Mouse (Mus musculus) MN1 (cell line): ENCODE data around the gene Dcaf15.

Experiments
- DNase-seq: peaks from one replicate; pipeline ENCODE4 v3.0.0-alpha.2; 2016; ENCODE audit warnings: low spot score

Dcaf15 gene

DNA sequence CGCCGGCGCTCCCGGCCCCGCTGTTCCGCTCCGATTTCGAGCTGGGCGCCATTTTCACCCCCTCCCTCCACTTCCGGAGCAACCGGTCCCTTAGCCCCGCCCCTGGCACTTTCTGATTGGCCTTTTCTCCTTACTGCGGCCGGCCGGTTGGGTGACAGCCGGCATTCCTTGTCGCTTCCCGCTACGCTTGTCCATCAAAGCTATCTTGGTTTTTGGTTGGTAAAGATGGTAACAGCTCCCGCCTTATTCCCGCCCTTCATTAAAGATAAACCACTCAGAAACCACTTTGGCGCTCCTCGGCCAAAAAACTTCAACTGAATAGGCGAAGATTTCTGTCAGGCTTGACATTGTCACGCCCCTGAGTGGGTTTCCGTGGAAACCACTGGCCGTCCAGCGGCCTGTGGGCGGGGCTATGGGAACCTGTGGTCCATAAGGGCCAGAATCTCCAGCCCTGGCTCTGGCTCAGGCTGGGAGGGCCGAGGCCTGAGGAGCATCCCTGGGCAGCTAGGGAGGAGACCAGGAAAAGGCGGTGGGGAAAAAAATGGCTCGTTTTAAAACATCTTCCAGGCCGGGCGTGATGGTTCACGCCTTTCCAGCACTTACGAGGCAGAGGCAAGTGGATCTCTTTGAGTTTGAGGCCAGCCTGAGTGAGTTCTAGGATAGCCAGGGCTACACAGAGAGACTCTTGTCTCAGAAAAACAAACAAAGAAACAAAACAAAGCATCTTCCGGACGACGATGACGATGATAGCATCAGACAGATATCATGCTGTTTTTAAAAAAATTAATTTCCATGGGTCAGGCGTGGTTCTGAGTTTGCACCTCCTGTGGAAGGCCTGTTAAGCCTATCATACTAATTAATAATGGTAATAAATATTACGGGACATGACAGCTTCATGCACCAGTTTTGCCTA is at the start of gene Dcaf15:
Dcaf15 (minus strand) TSS at position 72 of the 913 bp plus-strand sequence.
- peak; percentile 100 for DNase-seq

DNA sequence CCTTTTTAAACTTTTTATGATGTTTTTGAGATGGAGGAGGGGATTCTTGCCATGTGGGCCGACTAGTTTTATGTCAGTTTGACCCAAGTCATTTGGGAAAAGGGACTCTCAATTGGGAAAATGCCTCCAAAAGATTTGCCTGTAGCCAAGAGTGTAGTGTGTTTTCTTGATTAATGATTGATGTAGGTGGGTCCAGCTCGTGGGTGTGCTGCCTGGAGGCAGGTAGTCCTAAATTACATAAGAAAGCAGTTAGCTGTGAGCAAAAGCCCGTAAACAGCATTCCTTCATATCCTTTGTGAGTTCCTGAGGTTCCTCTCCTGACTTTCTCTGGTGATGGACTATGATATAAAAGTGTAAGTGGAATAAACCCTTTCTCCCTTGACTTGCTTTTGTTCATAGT is 44.6 kb upstream of the Dcaf15 start:
- no peak for DNase-seq

GRCm38 (mm10) chr8:84148531-84148850 is 43.9 kb upstream of the Dcaf15 start:
- no peak for DNase-seq

GRCm38 (mm10) chr8:84147769-84148530 is 43.4 kb upstream of the Dcaf15 start, which contains the start of the genes Cc2d1a and 4930432K21Rik:
TSS of gene Cc2d1a (minus strand) at chr8:84147936.
TSS of gene 4930432K21Rik (plus strand) at chr8:84148025.
- DNase-seq, result no peak

GRCm38 (mm10) chr8:84147324-84147766 is 42.8 kb upstream of the Dcaf15 start:
- DNase-seq, result no peak

DNA sequence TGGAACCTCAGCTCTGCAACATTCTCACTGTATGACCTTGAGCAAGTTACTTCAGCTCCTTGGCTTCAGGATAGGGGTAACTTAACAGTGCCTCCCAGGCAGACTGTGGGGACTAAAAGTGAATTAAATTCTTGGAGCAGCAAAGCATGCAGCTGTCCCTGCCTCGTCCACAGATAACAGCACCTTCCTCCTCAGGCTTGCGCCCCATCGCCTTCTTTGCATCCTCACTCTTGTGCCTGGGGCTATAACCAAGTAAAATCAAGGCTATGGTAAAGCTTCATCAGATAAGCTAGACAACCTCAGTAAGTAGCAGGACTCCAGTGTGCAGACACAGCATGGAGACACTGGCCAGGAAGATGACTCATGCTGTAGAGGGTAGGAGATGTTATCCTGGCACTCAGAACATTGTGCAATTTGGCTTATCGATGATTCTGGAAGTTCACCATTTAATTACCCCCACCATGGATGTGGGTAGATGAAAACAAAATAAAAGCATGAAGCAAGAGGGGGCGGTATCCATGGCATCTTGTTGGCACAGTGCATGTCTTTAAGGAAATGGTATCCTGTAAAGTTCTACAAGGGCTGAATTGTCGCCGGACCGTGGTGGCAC is 40.2 kb upstream of the Dcaf15 start:
- peak; percentile 90 for DNase-seq

DNA sequence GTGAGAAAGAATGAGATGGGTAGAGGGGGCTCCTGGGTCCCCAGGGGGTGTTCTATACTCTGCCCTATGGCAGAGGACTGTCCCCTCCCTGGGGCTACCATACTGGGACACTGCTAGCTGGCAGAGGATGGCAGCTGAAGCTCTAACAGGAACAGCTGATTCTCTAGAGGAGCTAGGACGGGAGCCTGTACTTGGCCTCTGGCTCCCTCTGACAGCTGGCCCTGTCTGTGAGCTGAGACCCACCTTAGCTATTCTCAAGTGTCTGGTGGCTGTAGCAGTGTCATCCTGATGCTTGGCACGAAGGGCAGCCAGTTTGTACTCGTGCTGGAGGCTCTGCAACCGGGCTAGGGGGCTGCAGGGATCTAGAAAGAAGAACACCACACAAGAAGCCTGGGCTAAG is 36.3 kb upstream of the Dcaf15 start:
- DNase-seq, result no peak

- no peak for DNase-seq
These were observed 33.3 kb upstream of the Dcaf15 start for GRCm38 (mm10) chr8:84137848-84138247.

DNA sequence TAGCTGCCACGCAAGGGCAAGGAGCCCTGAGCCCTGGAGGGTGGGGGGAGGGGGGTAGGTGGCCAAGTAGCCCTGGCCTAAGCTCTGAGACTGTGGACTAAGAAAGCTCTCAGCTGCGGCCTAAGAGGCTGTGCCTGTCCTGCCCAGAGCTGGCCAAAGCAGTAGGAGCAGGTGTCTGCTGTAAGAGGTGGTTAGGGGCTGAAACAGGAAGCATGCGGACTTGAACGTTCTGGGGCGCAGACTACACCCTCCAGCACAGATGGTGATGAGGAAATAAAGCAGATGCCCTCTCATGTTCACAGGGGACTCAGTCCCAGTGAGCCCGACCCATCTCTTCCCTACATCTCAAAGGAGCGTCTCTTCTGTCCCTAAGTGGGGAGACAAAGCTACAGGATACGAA is 27.7 kb upstream of the Dcaf15 start:
- DNase-seq, result no peak

GRCm38 (mm10) chr8:84130806-84131205 is 26.2 kb upstream of the Dcaf15 start:
- DNase-seq, result no peak

DNA sequence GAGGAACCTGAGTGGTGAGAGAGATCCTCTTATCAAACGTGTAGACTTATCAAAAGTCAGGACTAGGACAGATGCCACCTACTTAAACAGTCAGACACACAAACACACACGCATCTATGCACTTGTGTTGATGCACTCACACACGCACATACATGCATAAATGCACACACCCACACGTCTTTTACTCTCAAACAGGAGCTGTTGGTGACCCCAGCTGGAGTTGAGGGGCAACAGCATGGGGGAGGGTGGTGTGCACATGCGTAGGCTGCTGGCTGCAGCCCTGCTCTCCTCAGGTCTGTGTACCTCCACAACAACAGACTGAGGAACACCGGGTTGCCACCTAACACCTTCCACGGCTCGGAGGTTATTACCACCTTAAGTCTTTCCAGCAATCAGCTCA is 23.7 kb upstream of the Dcaf15 start:
- DNase-seq, result no peak

- no peak for DNase-seq
These were observed 22.8 kb upstream of the Dcaf15 start for GRCm38 (mm10) chr8:84127202-84127901.

GRCm38 (mm10) chr8:84126742-84127141 is 22.2 kb upstream of the Dcaf15 start:
- DNase-seq, result no peak

- peak; percentile 69 for DNase-seq
These were observed 21.1 kb upstream of the Dcaf15 start, which contains the start of gene Podnl1 for GRCm38 (mm10) chr8:84125656-84126055. TSS of gene Podnl1 (plus strand) at chr8:84125989.

GRCm38 (mm10) chr8:84122151-84122550 is 17.6 kb upstream of the Dcaf15 start:
- no peak for DNase-seq

DNA sequence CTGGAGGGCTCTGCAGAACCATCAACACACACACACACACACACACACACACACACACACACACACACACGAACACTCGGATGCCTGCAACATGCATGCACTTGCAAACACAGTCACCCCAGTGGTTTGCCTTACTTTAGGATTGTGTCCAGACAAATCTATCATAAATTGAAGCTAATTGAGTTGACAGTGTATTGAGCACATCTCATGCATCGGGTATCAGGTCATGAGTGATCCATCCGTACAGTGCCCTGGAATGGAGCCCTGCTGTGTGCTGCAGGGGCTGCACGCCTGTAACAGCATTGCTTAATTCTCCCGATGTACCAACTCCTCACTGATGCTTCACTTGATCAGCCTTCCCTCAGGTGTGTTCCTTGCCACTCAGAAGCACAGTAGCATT is 11.1 kb upstream of the Dcaf15 start:
- no peak for DNase-seq

- no peak for DNase-seq
These were observed 1.9 kb upstream of the Dcaf15 start for GRCm38 (mm10) chr8:84106216-84107040.

- DNase-seq, result no peak
These were observed 1.1 kb upstream of the Dcaf15 start for GRCm38 (mm10) chr8:84105676-84106075.

- peak; percentile 90 for DNase-seq
These were observed 347 bp downstream of the Dcaf15 start for GRCm38 (mm10) chr8:84104221-84104620.

DNA sequence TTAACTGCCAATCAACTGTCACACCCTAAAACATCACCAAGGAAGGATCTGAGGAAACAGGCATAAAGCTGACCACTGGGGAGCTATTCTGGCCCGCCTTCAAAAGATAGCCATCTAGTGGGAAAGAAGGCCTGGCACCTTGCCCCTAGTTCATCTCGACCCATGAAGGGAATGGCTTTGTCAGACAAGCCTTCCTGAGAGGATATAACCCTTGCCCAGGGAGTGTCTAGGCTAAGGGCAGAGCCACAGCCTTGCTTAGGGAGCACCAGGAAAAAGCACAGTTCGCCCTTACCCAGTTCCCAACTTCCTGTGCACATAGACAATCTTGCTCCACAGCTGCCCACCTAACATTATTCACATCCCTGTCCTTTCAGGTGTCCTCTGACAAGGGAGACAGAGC is 967 bp downstream of the Dcaf15 start:
- DNase-seq, result peak; percentile 77
